Mouse (Mus musculus) G1E (cell line): ENCODE data around the gene Siae.

Experiments
- CTCF ChIP-seq: IDR thresholded peaks from 2 replicates; pipeline ENCODE4 v1.5.1; 2012; ENCODE audit warnings: low read depth, low read length, inconsistent platforms, mixed read lengths
- GATA1 ChIP-seq: IDR thresholded peaks from 2 replicates; pipeline ENCODE4 v1.6.1; 2012; ENCODE audit warnings: borderline replicate concordance, low read length, inconsistent platforms, mixed read lengths
- TAL1 ChIP-seq: conservative IDR thresholded peaks from 2 replicates; pipeline ENCODE4 v1.6.1; 2012; ENCODE audit warnings: low read depth, low read length, inconsistent platforms, mixed read lengths

DNA sequence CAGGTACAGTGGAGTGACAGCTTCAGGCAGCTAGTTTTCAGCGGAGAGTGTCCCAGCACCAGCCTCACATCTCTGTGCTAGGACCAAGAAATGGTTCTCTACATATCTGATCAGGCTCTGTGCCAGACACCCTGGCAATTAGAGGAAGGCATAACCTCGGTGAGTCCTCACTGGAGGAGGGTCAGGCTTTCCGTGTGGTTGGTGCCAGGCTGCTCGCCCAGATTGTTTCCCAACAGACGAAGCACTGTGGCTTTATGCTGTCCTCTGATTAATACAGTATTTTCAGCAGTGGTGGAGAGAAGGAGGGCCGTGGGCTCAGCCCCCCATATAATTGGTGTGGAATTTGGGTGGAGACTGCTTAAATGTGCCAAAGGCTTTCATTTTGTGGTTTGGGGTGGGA, 113.6 kb downstream of the Siae start, which contains the start of gene Panx3:
- no peak for TF ChIP-seq CTCF
- TF ChIP-seq GATA1: no peak
- no peak for TF ChIP-seq TAL1
